Mouse (Mus musculus) heart, postnatal 4 days (tissue): ENCODE results near the gene Etfrf1. TPM values are rescaled to one million over a fixed set of nuclear protein-coding genes. Genes with fewer than 3 reads are reported as not detected.
A peak's percentile ranks its signal among the peaks of the same experiment; 100 is the strongest.

Source experiments
- DNase-seq: peaks from one replicate; pipeline ENCODE4 v3.0.0; 2021
- total RNA-seq, 2 experiments: library from RNA; stranded (reverse); gene quantifications; 2 replicates each; pipeline ENCODE4 v1.2.3; 2021

Etfrf1 gene
- total RNA-seq, 2 experiments from 2014 or later = 58.8 to 60.8 TPM

DNA sequence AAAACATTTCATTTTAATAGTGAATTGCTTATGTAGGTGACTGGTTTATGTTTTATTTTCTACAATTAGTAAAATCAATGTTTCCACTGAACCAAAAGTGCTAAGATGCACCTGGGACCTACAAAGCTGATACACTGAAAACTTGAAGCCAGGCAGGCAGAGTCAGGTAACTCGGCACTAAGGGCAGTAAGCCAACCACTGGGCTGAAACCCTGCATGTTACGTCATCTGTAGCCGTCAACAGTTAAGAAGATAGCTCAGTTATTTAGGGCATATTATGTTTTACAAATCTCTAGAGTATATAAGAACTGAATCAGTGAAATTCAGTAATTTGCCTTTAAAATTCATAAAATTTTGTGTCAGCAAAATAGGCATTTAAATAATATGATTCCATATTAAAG is 15.4 kb downstream of the Etfrf1 start:
- DNase-seq = no peak

DNA sequence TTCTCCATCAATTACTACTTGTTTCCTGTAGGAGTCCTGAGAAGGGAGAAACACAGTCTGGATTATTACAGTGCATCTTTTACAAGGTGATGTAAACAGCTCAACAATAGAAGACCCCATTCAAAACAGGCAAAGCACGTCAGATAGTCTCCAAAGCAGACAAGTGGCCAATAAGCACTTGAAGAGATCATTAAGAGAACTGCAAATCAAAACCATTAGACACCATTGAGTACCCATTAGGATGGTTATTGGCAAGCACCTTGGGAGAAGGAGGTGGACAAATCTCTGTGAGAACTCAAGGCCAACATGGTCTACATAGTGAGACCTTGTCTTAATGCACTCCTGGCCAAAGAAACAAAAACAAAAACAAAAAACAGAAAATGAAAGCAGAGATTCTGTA is 23.5 kb downstream of the Etfrf1 start:
- no peak for DNase-seq

GRCm38 (mm10) chr6:145235367-145235766 is 24.4 kb downstream of the Etfrf1 start:
- DNase-seq = no peak

DNA sequence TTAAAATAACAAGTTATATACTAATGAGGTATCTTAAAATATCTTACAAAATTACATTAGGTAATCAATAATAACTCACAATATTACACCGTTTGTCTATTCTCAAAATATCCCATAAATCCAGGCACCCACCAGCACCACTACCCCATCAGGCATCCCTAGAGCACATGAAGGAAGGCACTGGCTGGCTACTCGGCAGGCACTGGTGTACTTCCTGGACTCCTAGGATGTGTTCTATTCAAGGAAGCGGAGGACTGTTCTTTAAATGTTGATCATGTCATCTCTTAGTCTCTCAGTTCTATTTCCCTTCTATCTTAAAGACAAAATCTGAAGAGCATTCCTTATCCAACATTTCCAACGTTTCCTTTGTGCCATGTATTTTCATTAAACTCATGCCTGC is 26.2 kb downstream of the Etfrf1 start:
- no peak for DNase-seq

DNA sequence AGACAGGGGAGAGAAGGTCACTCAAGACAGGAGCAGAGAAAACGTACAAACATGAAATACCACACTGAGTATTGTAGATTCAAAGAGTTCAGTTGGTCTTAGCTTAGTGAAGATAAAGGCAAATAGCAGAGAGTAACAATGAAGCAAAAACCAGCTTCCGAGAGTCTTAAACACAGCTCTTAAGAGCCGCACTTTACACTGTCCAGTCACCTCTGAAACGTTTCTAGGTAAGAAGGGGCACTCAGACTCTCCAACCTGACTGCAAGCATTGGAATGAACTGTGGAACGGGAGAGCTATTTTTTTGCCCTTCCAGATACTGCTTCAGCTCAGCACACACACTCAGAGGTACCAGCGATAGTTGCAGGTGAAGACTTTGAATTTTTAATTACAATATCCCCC is 29.4 kb downstream of the Etfrf1 start:
- DNase-seq = no peak

- DNase-seq = no peak
Observed at GRCm38 (mm10) chr6:145242521-145242920, 31.6 kb downstream of the Etfrf1 start.

DNA sequence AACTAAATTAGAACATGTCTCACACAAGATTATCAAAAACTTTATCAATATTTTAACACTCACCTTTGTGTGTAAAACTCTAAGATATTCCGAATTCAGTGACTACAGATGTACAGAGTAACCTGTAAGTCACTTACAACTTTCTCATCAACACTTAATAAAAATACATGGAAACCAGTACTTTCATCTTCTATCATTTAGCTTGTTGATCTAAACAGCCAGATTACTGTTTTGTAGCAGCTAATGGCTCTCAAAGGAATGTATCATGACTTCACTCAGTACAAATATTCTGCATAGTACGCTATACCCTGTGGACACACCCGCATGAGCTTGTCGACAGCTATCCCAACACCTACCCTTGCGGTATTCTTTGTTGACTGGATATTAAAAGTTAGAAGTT is 35.9 kb downstream of the Etfrf1 start:
- no peak for DNase-seq

- DNase-seq = no peak
Observed at GRCm38 (mm10) chr6:145247886-145248285, 37.0 kb downstream of the Etfrf1 start.

GRCm38 (mm10) chr6:145249291-145250184 is 38.6 kb downstream of the Etfrf1 start:
- DNase-seq = peak; percentile 62

GRCm38 (mm10) chr6:145250185-145250791 is 39.4 kb downstream of the Etfrf1 start, which contains the start of gene Kras:
TSS of gene Kras (minus strand) at chr6:145250239.
- DNase-seq = peak; percentile 94

DNA sequence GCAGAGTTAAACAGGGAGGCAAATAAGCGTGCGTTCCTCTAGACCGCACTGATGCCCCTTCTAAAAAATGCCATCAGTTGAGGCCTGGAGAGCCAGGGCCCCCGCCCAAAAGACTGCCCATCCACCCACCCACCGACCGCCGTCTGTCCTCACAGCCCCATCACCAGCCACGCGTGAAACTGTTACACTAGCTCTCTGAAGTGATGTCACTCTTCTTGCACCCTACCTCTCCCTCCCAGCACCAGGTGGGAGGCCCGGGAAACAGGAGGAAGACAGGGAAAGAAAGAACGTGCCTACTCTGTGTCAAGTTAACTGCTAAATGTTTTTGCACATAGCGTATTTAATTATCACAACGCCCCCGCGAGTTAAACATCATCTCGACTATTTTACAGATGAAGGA is 39.9 kb downstream of the Etfrf1 start:
- DNase-seq = peak; percentile 11

DNA sequence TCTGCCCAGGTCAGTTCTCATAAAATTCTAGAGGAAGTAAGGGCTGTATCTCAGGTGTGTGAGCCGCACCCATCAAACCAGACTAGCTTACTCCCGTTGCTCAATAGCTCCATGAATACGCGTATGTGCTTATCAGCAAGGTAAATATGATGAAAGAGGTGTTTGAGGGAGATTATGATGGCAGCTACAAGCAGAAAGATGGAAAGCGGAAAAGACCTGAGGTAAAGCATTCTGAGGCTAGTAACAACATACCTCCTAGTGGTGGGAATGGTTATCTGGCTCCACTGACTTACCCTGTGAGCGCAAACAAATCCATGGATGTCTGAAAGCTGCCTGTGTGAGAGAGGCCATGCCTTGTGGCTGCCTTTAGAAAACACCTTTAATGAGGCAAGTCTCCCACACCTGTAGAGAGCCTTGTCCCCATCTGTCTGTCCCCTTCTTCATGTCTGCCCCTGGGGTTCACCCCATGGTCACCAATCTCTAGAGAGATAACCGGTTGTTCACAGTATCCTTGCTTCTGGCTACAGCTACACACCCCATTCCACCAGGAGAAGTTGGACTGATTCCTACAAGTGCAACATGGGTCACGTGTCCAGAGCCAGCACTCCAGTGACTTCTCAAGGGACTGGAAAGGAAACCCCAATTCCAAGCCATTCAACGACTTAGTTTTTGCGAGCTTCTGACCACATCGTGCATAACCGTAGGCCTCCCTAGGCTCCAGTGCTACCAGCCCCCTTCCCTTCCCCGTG is 45.2 kb downstream of the Etfrf1 start:
- DNase-seq = peak; percentile 18

DNA sequence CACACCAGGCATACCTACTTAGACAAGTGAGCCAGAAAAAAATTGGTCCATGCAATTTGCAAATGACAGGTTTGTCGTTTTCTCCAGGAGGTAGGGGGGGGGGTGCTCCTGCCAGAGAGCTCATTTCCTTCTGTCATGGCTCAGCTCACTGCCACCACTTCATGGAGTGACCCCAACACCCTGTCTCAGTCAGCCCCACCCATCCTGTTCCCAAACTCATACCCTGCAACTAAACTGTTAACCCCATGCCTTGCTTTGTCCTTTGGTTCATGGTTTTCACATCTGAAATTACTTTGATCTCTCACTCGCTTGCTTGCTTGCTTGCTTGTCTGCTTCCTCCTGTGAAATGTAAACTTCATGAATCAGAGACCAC is 45.8 kb downstream of the Etfrf1 start:
- DNase-seq = no peak

DNA sequence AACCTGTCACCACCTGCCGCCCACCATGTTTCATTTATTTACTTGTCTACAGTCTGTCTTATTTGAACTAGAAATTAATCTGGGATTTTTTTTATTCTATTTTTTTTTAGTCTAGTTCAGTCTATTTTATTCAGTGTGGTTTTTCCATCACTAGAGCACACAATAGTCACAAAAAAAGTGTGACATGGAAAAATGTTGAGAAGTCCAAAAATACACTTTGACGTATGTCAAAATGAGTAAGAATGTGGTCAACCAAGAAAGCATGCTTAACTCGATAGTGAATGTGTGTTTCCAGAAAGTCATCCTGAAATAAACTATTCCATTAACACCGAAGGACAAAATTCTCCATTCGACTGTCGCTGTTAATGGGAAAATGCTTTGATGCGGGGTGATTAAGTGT is 51.4 kb downstream of the Etfrf1 start:
- DNase-seq = no peak

Other genes with a start within 250 kb of the Etfrf1 start
- 1 to 10 TPM; 2.4 to 2.9 TPM for gene Bcat1, start 134.9 kb upstream of the Etfrf1 start, total RNA-seq
- gene Lrmp, start 95.5 kb upstream of the Etfrf1 start, total RNA-seq = 1 to 10 TPM; 1.2 to 2.0 TPM
- gene Casc1, start 129 bp upstream of the Etfrf1 start, total RNA-seq = 1 to 10 TPM in 1 of 2 experiments, under 1 TPM in 1; 0.74 to 1.0 TPM
- 10 to 100 TPM; 49.2 to 50.5 TPM for gene Kras, start 39.1 kb downstream of the Etfrf1 start, total RNA-seq